Mouse (Mus musculus): ENCODE data around the gene Rgs10.
"Not testable (repeated sequence)": the region's sequence is repeated elsewhere in the genome, so short reads cannot be mapped to it uniquely, and the experiment has no call there.

GRCm38 (mm10) chr7:128340321-128340720, 78.2 kb downstream of the Rgs10 start:
- TF ChIP-seq POLR2A (IDR thresholded peaks at IDR 0.05; ENCODE audit: insufficient read depth, low read depth, low read length); EP300 (IDR thresholded peaks at IDR 0.05; ENCODE audit: insufficient read depth, low read depth, low read length); CTCF (IDR thresholded peaks at IDR 0.05): not testable (repeated sequence)

Measured in heart, adult 2 months (tissue).